8 mouse cellular contexts compared by ENCODE assay signal in the genomic region with DNA sequence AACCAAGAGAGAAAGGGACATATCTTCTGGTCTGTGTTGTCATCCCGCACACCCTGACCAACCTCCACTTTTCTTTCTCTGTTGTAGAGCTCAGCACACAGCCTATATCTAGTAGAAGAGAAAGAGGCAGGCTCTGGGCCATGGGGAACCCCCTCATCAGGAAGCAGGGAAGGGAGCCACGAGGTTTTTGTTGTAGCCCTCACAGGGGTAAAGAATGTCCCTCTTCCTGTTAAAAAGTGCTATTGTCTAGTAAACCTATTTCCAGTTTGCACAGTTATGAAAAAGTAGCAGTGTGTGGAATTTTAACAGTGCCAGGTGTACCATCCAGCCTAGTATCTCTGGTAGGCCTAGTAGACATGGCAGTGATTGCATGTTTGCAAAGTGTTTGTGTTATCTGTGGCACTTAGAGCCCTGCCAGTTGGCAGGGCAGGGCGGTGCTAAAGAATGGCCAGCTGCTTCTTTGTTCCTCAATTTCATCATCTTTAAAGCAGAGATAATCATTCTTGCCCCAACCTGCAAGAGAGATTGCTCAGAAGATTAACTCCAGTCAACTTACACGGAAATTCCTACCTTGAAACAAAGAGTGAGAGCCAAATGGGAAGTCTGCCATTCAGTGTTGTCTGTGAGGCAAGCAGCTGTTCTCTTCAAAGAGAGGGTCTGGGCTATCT. TPM values are rescaled to one million over a fixed set of nuclear protein-coding genes. Genes with fewer than 3 reads are reported as not detected.
A peak's percentile ranks its signal among the peaks of the same experiment; 100 is the strongest.
DNase-seq lines count a peak whose midpoint lies in the region; ATAC-seq and TF ChIP-seq lines count a peak whose summit lies in the region.

No protein-coding gene starts in this region.

- TF ChIP-seq CTCF in lung, embryonic 14.5 days (IDR thresholded peaks at IDR 0.05; ENCODE audit: low read depth), result no peak

- DNase-seq in lung, embryonic 14.5 days, result no peak
- DNase-seq in lung, postnatal 10 days, result no peak
- peak; percentile 7 for DNase-seq in large intestine, adult 2 months (ENCODE audit: low read depth, low spot score)
- DNase-seq in retina, embryonic 14.5 days (ENCODE audit: low spot score), result no peak
- DNase-seq in gastrocnemius, postnatal 10 days, result no peak
- DNase-seq in thymus, adult 18-20 months, result no peak

- H3K4me1 ChIP-seq in lung, embryonic 14.5 days (ENCODE audit: insufficient read depth), result peaks cover 8% of the 10 kb centered on the region; the same call in 1 of the 2 replicates
- H3K4me1 ChIP-seq in embryonic facial prominence, embryonic 15.5 days, result peaks cover 21% of the 10 kb centered on the region
- peaks cover 21% of the 10 kb centered on the region for H3K4me1 ChIP-seq in neural tube, embryonic 13.5 days (replicated peaks)

- H3K27ac ChIP-seq in lung, embryonic 14.5 days (ENCODE audit: low read depth), result no peak overlapping the region
- peak overlapping the region; percentile 98 for H3K27ac ChIP-seq in embryonic facial prominence, embryonic 15.5 days (replicated peaks)
- no peak overlapping the region for H3K27ac ChIP-seq in neural tube, embryonic 13.5 days (replicated peaks)

- ATAC-seq in lung, embryonic 14.5 days (ENCODE audit: insufficient read depth), result no peak
- no peak for ATAC-seq in embryonic facial prominence, embryonic 15.5 days (ENCODE audit: insufficient number of reproducible peaks, low FRiP score, low TSS enrichment, low read depth)
- no peak for ATAC-seq in neural tube, embryonic 13.5 days (ENCODE audit: low read depth)

- H3K36me3 ChIP-seq in lung, embryonic 14.5 days (ENCODE audit: insufficient read depth), result peaks cover 47% of the 10 kb centered on the region
- H3K36me3 ChIP-seq in embryonic facial prominence, embryonic 15.5 days, result peaks cover 39% of the 10 kb centered on the region
- peaks cover 46% of the 10 kb centered on the region for H3K36me3 ChIP-seq in neural tube, embryonic 13.5 days

- peak overlapping the region; percentile 88 for H3K9ac ChIP-seq in lung, embryonic 14.5 days
- H3K9ac ChIP-seq in embryonic facial prominence, embryonic 15.5 days, result peak overlapping the region; percentile 96; the same call in 1 of the 2 replicates
- H3K9ac ChIP-seq in neural tube, embryonic 13.5 days, result peak overlapping the region; percentile 96

- H3K27me3 ChIP-seq in lung, embryonic 14.5 days (ENCODE audit: insufficient read depth, low read length), result no peaks in the 10 kb centered on the region
- H3K27me3 ChIP-seq in embryonic facial prominence, embryonic 15.5 days, result no peaks in the 10 kb centered on the region
- no peaks in the 10 kb centered on the region for H3K27me3 ChIP-seq in neural tube, embryonic 13.5 days

- H3K4me2 ChIP-seq in lung, embryonic 14.5 days, result peak overlapping the region; percentile 95
- H3K4me2 ChIP-seq in embryonic facial prominence, embryonic 15.5 days (replicated peaks), result peak overlapping the region; percentile 83
- peak overlapping the region; percentile 96 for H3K4me2 ChIP-seq in neural tube, embryonic 13.5 days

- 62% methylated on average over 4 of the region's 4 CpGs for WGBS in lung, embryonic 14.5 days
- 49% methylated on average over 4 of the region's 4 CpGs for WGBS in embryonic facial prominence, embryonic 15.5 days
- 19% methylated on average over 4 of the region's 4 CpGs for WGBS in large intestine, adult 2 months
- WGBS in neural tube, embryonic 13.5 days, result 72% methylated on average over 4 of the region's 4 CpGs

- peak overlapping the region; percentile 87 for H3K4me3 ChIP-seq in lung, embryonic 14.5 days (ENCODE audit: low read depth, low read length)
- H3K4me3 ChIP-seq in embryonic facial prominence, embryonic 15.5 days (replicated peaks), result peak overlapping the region; percentile 73
- H3K4me3 ChIP-seq in neural tube, embryonic 13.5 days, result peak overlapping the region; percentile 93

- no peaks in the 10 kb centered on the region for H3K9me3 ChIP-seq in lung, embryonic 14.5 days (ENCODE audit: low read depth, low read length)
- H3K9me3 ChIP-seq in embryonic facial prominence, embryonic 15.5 days (replicated peaks), result no peaks in the 10 kb centered on the region
- no peaks in the 10 kb centered on the region for H3K9me3 ChIP-seq in neural tube, embryonic 13.5 days

RNA-seq across cellular contexts. Expression of gene Zfp282, which starts 2.2 kb away (rescaled TPM):
- 15.6 and 17.4 TPM in 2 replicates for polyA plus RNA-seq in lung, embryonic 14.5 days (2014; fragmentation: Nextera tagmentation; extraction: Ambion mirVana)
- polyA plus RNA-seq in embryonic facial prominence, embryonic 15.5 days (2015; fragmentation: Nextera tagmentation; extraction: Ambion mirVana), result 24.8 and 25.0 TPM in 2 replicates
- 6.0 and 7.1 TPM in 2 replicates for polyA plus RNA-seq in large intestine, adult 2 months (2012; rRNA removed)
- polyA plus RNA-seq in neural tube, embryonic 13.5 days (2015; fragmentation: Nextera tagmentation; extraction: Ambion mirVana), result 22.1 and 23.0 TPM in 2 replicates
- total RNA-seq in gastrocnemius, postnatal 10 days (2021), result 10 to 100 TPM in 1 of 2 experiments, 1 to 10 TPM in 1; 9.2 to 10.5 TPM

RNA-seq across cellular contexts. Expression of gene Zfp212, which starts 41.1 kb away (rescaled TPM):
- 14.9 and 16.2 TPM in 2 replicates for polyA plus RNA-seq in lung, embryonic 14.5 days (2014; fragmentation: Nextera tagmentation; extraction: Ambion mirVana)
- polyA plus RNA-seq in embryonic facial prominence, embryonic 15.5 days (2015; fragmentation: Nextera tagmentation; extraction: Ambion mirVana), result 18.4 and 18.7 TPM in 2 replicates
- 7.3 and 8.3 TPM in 2 replicates for polyA plus RNA-seq in large intestine, adult 2 months (2012; rRNA removed)
- 15.8 and 17.0 TPM in 2 replicates for polyA plus RNA-seq in neural tube, embryonic 13.5 days (2015; fragmentation: Nextera tagmentation; extraction: Ambion mirVana)
- 10 to 100 TPM in 1 of 2 experiments, 1 to 10 TPM in 1; 9.8 to 12.7 TPM for total RNA-seq in gastrocnemius, postnatal 10 days (2021)

RNA-seq across cellular contexts. Expression of gene Zfp398, which starts 43.7 kb away (rescaled TPM):
- 8.8 and 10.6 TPM in 2 replicates for polyA plus RNA-seq in lung, embryonic 14.5 days (2014; fragmentation: Nextera tagmentation; extraction: Ambion mirVana)
- 11.5 and 11.9 TPM in 2 replicates for polyA plus RNA-seq in embryonic facial prominence, embryonic 15.5 days (2015; fragmentation: Nextera tagmentation; extraction: Ambion mirVana)
- 3.5 and 6.4 TPM in 2 replicates for polyA plus RNA-seq in large intestine, adult 2 months (2012; rRNA removed)
- 15.7 and 17.3 TPM in 2 replicates for polyA plus RNA-seq in neural tube, embryonic 13.5 days (2015; fragmentation: Nextera tagmentation; extraction: Ambion mirVana)
- total RNA-seq in gastrocnemius, postnatal 10 days (2021), result 1 to 10 TPM; 5.3 to 7.0 TPM

RNA-seq across cellular contexts. Expression of gene Zfp786, which starts 48.5 kb away (rescaled TPM):
- 4.3 and 5.4 TPM in 2 replicates for polyA plus RNA-seq in lung, embryonic 14.5 days (2014; fragmentation: Nextera tagmentation; extraction: Ambion mirVana)
- polyA plus RNA-seq in embryonic facial prominence, embryonic 15.5 days (2015; fragmentation: Nextera tagmentation; extraction: Ambion mirVana), result 3.5 and 4.1 TPM in 2 replicates
- polyA plus RNA-seq in large intestine, adult 2 months (2012; rRNA removed), result 0.22 and 0.30 TPM in 2 replicates
- 16.6 and 17.1 TPM in 2 replicates for polyA plus RNA-seq in neural tube, embryonic 13.5 days (2015; fragmentation: Nextera tagmentation; extraction: Ambion mirVana)
- under 1 TPM; 0.73 to 0.88 TPM for total RNA-seq in gastrocnemius, postnatal 10 days (2021)
